Mouse (Mus musculus): ENCODE results near the gene Zfp775. TPM values are rescaled to one million over a fixed set of nuclear protein-coding genes. Genes with fewer than 3 reads are reported as not detected.
A peak's percentile ranks its signal among the peaks of the same experiment; 100 is the strongest.

The Zfp775 gene
- total RNA-seq (2021) = 10 to 100 TPM; 10.9 to 11.2 TPM

- DNase-seq (ENCODE audit: low spot score) = peak; percentile 95
- intact Hi-C loops (cut with DNase I) = no loop called here
Measured at GRCm38 (mm10) chr6:48601271-48602079, at the start of gene Zfp775. Zfp775 (plus strand) TSS chr6:48602063.

- intact Hi-C loops (cut with DNase I) = no loop called here
- DNase-seq (ENCODE audit: low spot score) = no peak
Measured at GRCm38 (mm10) chr6:48552918-48553317, 48.9 kb upstream of the Zfp775 start.

DNA sequence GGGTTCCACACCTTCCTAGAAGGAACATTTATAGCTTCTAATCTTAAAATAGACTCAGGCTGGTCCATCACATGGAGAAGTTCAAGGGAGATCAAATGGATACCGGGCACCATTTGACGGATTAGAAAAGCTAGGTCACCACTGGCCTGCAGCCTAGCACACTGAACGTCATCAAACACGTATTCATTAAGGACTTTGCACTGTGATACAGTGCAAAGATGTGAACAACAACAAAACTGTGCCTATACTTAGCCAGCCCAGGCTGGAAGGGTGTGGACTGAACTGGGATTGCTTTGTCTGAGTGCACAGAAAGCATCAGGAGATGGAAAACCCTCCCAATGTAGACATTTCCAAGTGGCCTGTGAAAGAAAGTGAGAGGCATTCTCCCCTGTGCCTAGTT, 48.0 kb upstream of the Zfp775 start:
- intact Hi-C loops (cut with DNase I) = no loop called here
- DNase-seq (ENCODE audit: low spot score) = no peak

GRCm38 (mm10) chr6:48554280-48555103, 47.4 kb upstream of the Zfp775 start, which contains the start of gene Lrrc61:
Lrrc61 (plus strand) TSS chr6:48554796.
- intact Hi-C loops (cut with DNase I) = no loop called here
- DNase-seq (ENCODE audit: low spot score) = peak; percentile 95

- DNase-seq (ENCODE audit: low spot score) = no peak
- intact Hi-C loops (cut with DNase I) = no loop called here
Measured at GRCm38 (mm10) chr6:48555104-48555890, 46.6 kb upstream of the Zfp775 start.

GRCm38 (mm10) chr6:48555956-48556355, 45.9 kb upstream of the Zfp775 start:
- no peak for DNase-seq (ENCODE audit: low spot score)
- intact Hi-C loops (cut with DNase I) = no loop called here

- intact Hi-C loops (cut with DNase I) = no loop called here
- DNase-seq (ENCODE audit: low spot score) = no peak
Measured at GRCm38 (mm10) chr6:48565693-48566310, 36.1 kb upstream of the Zfp775 start.

- DNase-seq (ENCODE audit: low spot score) = peak; percentile 55
- intact Hi-C loops (cut with DNase I) = no loop called here
Measured at GRCm38 (mm10) chr6:48566312-48566711, 35.6 kb upstream of the Zfp775 start.

GRCm38 (mm10) chr6:48568036-48568984, 33.6 kb upstream of the Zfp775 start:
- intact Hi-C loops (cut with DNase I) = no loop called here

DNA sequence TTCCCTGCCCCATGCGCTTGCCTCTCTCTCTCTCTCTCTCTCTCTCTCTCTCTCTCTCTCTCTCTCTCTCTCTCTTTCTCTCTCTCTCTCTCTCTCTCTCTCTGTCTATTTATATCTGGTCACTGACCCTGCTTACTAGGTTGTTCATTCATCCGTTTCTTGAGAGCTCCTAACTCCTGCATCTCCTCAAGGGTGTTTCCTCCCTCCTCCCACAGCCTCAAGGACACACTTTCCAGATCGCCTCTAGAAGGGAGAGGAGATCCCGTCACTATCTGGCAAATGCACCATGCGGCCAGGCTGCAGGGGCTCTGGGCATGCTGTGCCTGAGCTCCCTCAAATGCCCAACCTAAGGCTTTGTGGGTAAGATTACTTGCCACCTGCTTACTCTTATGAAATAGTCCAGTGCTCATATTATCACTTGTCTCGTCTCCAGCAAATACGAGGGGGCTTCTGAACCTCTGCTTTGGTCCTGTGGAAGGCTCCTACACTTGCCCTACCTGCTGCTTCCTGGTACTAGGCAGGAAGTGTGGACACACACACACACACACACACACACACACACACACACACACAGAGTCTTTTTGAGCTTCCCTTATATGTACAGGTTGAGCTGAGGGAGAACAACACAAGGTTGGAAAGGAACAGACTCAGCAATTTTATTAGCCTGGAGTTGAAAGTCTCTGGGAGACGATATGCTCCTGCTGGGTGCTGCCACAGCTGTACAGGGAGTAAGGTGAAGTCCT, 32.6 kb upstream of the Zfp775 start:
- intact Hi-C loops (cut with DNase I) = no loop called here
- DNase-seq (ENCODE audit: low spot score) = no peak

More at GRCm38 (mm10) chr6:48568036-48568984, 33.6 kb upstream of the Zfp775 start:
- DNase-seq (ENCODE audit: low spot score) = peak; percentile 40

DNA sequence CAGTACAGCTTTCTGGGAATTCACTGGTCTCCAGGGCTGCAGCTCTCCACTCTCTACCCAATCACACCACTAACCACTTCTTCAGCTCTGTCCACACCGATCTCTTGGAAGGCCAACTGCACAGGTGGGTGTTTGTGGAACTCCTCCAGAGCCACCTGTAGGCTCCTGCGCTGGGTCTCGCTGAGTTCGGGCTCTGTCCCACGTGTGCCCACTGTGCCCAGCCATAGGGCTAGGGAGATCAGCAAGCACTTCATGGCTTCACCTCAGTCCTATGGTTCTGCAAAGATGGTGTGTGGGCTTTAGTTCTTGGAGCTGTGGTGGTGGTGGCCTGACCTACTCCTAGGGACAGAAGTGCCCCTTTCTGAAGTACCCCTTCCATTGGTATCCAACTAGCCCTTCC, 29.8 kb upstream of the Zfp775 start:
- intact Hi-C loops (cut with DNase I) = no loop called here

DNA sequence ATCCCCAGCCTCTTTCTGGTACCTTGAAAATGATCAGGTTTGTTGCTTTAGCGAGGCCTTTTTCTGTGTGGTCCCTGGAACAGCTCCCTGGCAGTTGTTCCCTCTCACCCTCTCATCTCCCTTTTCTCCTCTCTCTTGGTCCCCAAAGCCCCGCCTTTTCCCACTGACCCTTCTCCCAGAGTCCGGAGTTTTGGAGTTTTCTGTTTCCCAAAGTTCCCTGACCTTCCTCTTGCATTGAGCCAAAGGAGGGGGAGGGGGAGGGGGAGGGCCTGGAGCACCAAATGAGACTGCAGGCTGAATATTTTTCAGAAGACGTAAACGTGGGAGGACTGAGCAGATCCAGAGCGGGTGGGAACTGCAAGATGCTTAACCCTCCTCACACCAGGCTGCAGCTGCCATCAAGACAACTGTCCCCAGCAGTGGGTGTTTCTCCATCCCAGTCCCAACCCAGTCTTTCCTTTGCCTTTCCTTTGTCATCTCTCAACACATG, 29.2 kb upstream of the Zfp775 start, which contains the start of gene Rarres2:
TSS of gene Rarres2 (minus strand) at position 218 of the 490 bp plus-strand sequence.
- DNase-seq (ENCODE audit: low spot score) = peak; percentile 61
- intact Hi-C loops (cut with DNase I) = no loop called here

More for the DNA sequence above, 29.8 kb upstream of the Zfp775 start:
- DNase-seq (ENCODE audit: low spot score) = no peak

GRCm38 (mm10) chr6:48573280-48573679, 28.6 kb upstream of the Zfp775 start:
- DNase-seq (ENCODE audit: low spot score) = no peak
- intact Hi-C loops (cut with DNase I) = no loop called here

- DNase-seq (ENCODE audit: low spot score) = no peak
- intact Hi-C loops (cut with DNase I) = no loop called here
Measured at GRCm38 (mm10) chr6:48573981-48574380, 27.9 kb upstream of the Zfp775 start.

- DNase-seq (ENCODE audit: low spot score) = no peak
- intact Hi-C loops (cut with DNase I) = loop anchor here (2.0 kb wide), 1 partner anchor 30 kb away; no protein-coding TSS in a partner anchor
Measured at GRCm38 (mm10) chr6:48578736-48579135, 23.1 kb upstream of the Zfp775 start.

GRCm38 (mm10) chr6:48579215-48579648, 22.6 kb upstream of the Zfp775 start:
- intact Hi-C loops (cut with DNase I) = loop anchor here (2.0 kb wide), 1 partner anchor 30 kb away; no protein-coding TSS in a partner anchor
- no peak for DNase-seq (ENCODE audit: low spot score)

- intact Hi-C loops (cut with DNase I) = loop anchor here (5.0 kb wide), 1 partner anchor 191 kb away; the partner anchor contains the start of gene Gimap3
- DNase-seq (ENCODE audit: low spot score) = no peak
Measured at GRCm38 (mm10) chr6:48581257-48581656, 20.6 kb upstream of the Zfp775 start.

Measured in heart, postnatal 25 days (tissue).